Mouse (Mus musculus) kidney, adult 10 weeks (tissue): ENCODE data around the gene Hist1h2aa. TPM values are rescaled to one million over a fixed set of nuclear protein-coding genes. Genes with fewer than 3 reads are reported as not detected.

Experiments used
- polyA plus RNA-seq: library from polyadenylated mRNA; stranded (reverse); fragments of 350-450 nt; fragmentation: Illumina TruSeq; extraction: RNeasy Lipid Tissue Mini Kit (QIAGEN cat#74804); gene quantifications from one replicate; pipeline ENCODE4 v1.2.3, GENCODE M21; 2014; ENCODE audit warnings: low read depth, low replicate concordance

Hist1h2aa gene
- not detected for polyA plus RNA-seq

GRCm38 (mm10) chr13:23934211-23934520 is at the start of gene Hist1h2aa:
TSS of gene Hist1h2aa (plus strand) at chr13:23934462.

DNA sequence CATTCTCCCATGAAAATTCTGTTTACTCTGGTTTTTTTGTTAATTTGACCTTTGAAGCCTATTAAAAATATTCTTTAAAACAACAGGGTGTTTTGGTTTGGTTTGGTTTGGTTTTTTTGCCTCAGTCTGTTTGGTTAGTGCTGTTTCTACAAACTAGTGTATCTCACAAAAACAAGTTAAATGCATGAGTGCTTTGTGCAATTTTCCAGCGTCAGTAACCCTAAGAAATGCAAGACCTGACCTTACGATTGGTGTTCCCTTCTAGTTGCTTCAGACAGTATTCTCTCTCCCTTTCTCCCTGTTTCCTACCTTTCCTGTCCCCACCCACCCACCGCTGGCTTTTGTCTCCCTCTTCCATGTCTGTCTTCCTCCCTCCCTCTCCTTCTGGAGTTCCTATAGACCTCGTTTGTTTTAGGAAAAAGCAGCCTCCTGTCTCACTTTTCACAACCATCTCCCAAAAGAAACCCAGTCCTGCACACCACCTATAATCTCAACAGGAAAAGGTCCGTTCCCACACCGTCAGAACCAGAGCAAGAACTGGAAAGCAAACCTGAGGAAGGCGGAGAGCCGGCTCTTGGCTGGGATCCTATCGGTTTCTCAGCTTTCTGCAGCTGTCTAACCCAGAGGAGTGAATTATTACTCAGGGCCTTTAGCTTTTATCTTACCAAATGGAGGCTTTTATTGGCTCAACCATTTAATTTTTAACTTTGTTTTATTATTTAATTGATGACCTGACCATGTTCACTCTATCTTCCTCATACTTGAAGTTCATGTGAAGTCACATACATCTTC is 19.7 kb upstream of the Hist1h2aa start, which contains the start of gene Slc17a4:
Gene Slc17a4, minus strand, starts transcription at position 634 of the 792 bp plus-strand sequence.

DNA sequence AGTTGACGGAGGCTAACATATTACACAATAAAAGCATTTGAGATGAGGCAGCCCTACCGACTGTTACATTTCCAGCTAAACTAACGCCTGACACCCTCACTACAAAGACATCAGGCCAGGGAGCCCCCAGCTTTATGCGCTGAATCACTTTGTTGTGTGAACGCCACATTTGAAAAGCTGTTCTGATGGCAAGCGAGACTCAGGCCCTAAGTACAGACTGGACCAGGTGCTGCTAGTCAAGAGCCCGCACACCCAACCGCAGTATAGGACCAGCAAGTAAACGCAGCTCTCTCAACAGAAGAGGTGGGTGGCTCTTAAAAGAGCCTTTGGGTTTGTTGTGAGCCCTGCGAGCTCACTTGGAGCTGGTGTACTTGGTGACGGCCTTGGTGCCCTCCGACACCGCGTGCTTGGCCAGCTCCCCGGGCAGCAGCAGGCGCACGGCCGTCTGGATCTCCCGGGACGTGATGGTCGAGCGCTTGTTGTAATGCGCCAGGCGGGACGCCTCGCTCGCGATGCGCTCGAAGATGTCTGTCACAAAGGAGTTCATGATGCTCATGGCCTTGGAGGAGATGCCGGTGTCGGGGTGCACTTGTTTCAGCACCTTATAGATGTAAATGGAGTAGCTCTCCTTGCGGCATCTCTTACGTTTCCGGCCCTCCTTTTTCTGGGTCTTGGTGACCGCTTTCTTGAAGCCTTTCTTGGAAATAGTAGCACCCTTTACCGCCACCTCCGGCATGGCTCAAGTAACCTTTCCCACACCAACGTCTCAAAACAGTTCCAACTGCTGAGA is 646 bp upstream of the Hist1h2aa start, which contains the start of gene Hist1h2ba:
Gene Hist1h2ba, minus strand, starts transcription at position 736 of the 790 bp plus-strand sequence.

Other genes starting within 250 kb of the Hist1h2aa start
- gene Hist1h1t, start 238.6 kb upstream of the Hist1h2aa start, polyA plus RNA-seq, result not detected
- 6.6 TPM for gene Hist1h4c, start 236.0 kb upstream of the Hist1h2aa start, polyA plus RNA-seq
- gene Hfe, start 223.6 kb upstream of the Hist1h2aa start, polyA plus RNA-seq, result 29.7 TPM
- 67.6 TPM for gene Hist1h1c, start 195.7 kb upstream of the Hist1h2aa start, polyA plus RNA-seq
- gene Hist1h3c, start 188.9 kb upstream of the Hist1h2aa start, polyA plus RNA-seq, result not detected
- gene Hist1h2bb, start 187.7 kb upstream of the Hist1h2aa start, polyA plus RNA-seq, result not detected
- not detected for gene Hist1h2ab, start 183.3 kb upstream of the Hist1h2aa start, polyA plus RNA-seq
- not detected for gene Hist1h3b, start 182.2 kb upstream of the Hist1h2aa start, polyA plus RNA-seq
- not detected for gene Hist1h4b, start 177.4 kb upstream of the Hist1h2aa start, polyA plus RNA-seq
- gene Hist1h4a, start 173.2 kb upstream of the Hist1h2aa start, polyA plus RNA-seq, result not detected
- not detected for gene Hist1h3a, start 172.1 kb upstream of the Hist1h2aa start, polyA plus RNA-seq
- not detected for gene Hist1h1a, start 170.8 kb upstream of the Hist1h2aa start, polyA plus RNA-seq
- gene Trim38, start 164.5 kb upstream of the Hist1h2aa start, polyA plus RNA-seq, result not detected
- 23.4 TPM for gene Slc17a2, start 127.5 kb upstream of the Hist1h2aa start, polyA plus RNA-seq
- gene Slc17a3, start 95.0 kb upstream of the Hist1h2aa start, polyA plus RNA-seq, result 577 TPM
- gene Slc17a1, start 66.7 kb upstream of the Hist1h2aa start, polyA plus RNA-seq, result 1,038 TPM
- gene Slc17a4, start 19.5 kb upstream of the Hist1h2aa start, polyA plus RNA-seq, result 3.4 TPM
- gene Hist1h2ba, start 306 bp upstream of the Hist1h2aa start, polyA plus RNA-seq, result not detected
- gene Scgn, start 56.8 kb downstream of the Hist1h2aa start, polyA plus RNA-seq, result not detected